Mouse (Mus musculus) liver (tissue): ENCODE data around the gene Gm21119.
"Not testable (repeated sequence)": the region's sequence is repeated elsewhere in the genome, so short reads cannot be mapped to it uniquely, and the experiment has no call there.

ENCODE experiments used
- DNase-seq: peaks from one replicate; pipeline ENCODE4 v3.0.0-alpha.2; 2020; ENCODE audit warnings: mixed read lengths

The Gm21119 gene

GRCm38 (mm10) chr8:20678418-20678817 is 63.7 kb downstream of the Gm21119 start:
- not testable (repeated sequence) for DNase-seq
